Mouse (Mus musculus) brain, embryonic 14.5 days (tissue): ENCODE data around the gene Gli1.

ENCODE experiments used
- CTCF ChIP-seq: fragments of 200-500 bp; IDR thresholded peaks from 2 replicates; pipeline ENCODE4 v1.5.1; 2012; ENCODE audit warnings: inconsistent platforms, mild to moderate bottlenecking, moderate library complexity, borderline replicate concordance; ENCODE audit not compliant: insufficient read depth, insufficient read length; ENCODE audit errors: extremely low read depth
- POLR2A ChIP-seq: fragments of 200-500 bp; IDR thresholded peaks from 2 replicates; pipeline ENCODE4 v1.6.1; 2012; ENCODE audit warnings: mild to moderate bottlenecking, inconsistent platforms, borderline replicate concordance; ENCODE audit not compliant: poor library complexity, insufficient read depth, insufficient read length, severe bottlenecking; ENCODE audit errors: extremely low read depth

DNA sequence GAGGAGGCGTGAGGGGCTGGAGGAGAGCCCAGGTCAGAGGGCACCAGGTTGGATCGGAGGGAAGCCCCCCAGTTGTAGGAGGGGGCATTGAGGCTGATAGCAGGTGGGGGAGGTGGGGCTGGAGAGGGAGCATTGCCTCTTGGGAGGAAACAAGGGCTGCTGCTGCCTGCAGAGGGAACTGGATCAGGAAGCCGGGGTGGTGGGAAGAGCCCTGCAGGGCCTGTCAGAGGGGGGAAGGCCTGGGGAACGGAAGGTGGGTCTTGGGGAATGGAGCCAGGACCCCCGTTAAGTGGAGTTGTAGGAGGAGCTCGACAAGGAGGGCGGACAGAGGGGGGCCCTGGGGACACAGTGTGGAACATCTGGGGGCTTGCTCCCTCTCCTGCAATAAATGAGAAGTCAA lies 55.6 kb downstream of the Gli1 start:
- TF ChIP-seq POLR2A (no peak), CTCF (no peak)
